Mouse (Mus musculus) A20 (cell line): ENCODE data around the gene Efcab6.

Source experiments
- DNase-seq: peaks from one replicate; pipeline ENCODE4 v3.0.0-alpha.2; 2011; ENCODE audit warnings: low read depth, low spot score

Efcab6 gene

DNA sequence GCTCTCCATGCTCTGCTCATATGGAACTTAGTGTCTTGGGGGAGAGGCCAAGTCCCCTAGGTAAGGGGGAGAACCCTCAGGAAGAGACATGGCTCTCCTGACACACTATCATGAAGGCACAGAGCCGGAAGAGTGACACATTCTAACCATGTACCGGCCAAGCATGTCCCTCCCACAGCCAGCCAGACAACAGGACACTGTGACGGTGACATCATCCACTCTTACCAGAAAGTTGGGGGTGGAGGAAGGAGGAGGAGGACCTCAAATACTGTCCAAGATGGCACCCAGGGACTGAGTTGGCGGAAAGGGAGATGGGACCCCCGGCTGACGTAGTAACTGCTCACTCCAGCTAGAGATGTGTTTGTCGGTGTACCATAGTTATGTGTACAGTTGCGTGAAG lies 181.4 kb downstream of the Efcab6 start:
- DNase-seq: no peak

DNA sequence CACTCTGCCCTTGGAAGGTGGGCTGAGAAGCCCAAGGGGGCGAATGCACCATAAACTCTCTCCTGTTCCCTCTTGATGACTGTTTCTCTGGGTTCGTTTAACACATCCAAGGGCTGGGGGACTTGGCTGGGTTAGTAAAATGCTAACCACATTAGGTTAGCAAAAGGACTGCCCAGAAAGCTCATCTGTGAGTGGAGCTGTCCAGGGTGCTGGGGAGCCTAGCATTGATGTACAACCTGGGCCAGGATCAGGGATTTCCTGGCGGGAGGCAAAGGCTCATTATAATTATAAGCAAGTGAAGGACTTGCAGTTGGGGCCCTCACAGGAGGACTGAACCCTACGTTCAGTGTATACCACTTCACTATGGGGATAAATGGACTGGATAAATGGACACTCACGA lies 185.3 kb downstream of the Efcab6 start:
- DNase-seq: peak; percentile 8

DNA sequence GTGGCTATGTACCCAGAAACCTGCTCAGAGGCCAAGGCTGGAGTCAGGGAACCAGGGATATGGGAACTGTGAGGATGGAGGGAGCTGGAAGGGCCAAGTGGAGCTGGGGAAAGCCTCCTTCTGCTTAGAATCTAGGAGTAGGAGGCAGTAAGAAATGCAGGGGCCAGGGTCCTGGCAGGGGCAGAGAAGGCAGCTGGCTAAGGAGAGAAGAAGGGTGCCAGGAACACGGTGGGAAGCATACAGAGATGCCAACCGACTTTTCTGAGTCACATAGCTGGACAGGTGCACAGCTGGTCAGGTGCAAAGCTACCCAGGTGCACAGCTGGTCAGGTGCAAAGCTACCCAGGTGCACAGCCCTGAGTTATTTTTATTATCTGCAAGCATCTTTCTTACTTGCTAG lies 187.3 kb downstream of the Efcab6 start:
- DNase-seq: no peak

DNA sequence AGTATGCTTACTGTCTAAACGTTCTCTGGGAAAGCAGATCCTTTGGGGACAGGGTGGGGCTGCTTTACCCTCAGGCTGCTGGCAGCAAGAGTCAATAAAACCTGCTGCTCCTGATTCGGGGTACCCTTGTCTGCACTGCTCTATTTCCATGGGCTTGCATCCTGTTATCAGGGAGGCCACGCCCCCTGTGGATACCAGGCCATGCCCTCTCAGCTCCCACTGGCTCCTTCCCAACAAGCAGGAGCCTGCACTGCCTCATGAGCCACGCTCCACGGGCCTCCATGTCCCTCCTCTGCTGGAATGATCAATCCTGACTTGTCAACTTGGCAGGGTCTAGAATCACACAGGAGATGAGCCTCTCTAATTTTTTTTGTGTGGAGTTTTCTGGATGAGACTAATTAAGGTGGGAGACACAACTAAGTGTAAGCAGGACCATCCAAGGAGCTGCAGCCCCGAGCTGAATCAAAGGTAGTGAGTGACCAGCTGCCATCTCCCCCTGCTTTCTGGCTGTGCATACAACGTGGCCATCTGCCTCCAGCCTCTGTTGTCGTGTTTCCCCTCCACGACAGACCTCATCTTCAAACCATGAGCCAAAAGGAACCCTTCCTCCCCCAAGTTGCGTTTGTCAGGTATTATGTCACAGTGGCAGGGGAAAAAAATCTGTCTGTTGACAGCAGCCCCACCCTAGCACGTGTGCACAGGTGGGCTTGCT lies 187.9 kb downstream of the Efcab6 start:
- no peak for DNase-seq

DNA sequence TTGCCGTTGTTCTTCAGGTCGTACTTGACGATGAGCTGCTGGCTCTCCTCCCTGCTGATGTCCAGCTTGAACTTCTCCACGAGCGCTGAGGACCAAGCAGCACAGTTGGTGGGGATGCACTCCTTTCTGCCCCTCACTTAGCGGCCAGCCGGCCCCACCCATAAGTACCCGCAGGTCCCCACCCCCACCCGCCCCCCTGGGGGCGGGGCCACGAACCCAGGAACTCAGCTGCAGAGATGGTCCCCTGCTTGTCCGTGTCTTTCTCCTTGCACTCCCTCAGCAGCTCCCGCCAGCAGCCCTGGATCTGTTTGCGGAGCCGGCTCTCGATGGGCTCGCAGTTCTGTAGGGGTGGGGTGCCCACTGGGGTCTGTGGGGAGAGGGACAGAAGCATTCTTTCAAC lies 194.2 kb downstream of the Efcab6 start:
- no peak for DNase-seq

DNA sequence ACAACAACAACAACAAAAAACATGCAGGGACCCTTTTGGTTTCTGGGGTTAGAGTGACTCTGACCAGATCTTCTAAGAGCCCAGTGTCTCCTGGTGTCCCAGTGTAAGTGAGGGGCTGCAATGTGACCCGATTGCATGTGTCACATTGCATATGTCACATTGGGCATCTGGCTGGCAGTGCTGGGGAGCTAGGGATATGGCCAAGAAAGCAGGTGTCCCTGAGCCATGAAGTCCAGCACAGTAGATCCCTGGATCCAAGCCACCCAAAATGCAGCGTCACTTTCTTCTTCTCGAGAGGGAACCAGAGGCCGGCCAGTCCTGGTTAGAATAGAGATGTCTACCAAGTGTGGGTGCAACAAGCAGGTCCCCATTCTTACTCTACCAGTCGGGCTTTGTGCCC lies 199.6 kb downstream of the Efcab6 start:
- no peak for DNase-seq

DNA sequence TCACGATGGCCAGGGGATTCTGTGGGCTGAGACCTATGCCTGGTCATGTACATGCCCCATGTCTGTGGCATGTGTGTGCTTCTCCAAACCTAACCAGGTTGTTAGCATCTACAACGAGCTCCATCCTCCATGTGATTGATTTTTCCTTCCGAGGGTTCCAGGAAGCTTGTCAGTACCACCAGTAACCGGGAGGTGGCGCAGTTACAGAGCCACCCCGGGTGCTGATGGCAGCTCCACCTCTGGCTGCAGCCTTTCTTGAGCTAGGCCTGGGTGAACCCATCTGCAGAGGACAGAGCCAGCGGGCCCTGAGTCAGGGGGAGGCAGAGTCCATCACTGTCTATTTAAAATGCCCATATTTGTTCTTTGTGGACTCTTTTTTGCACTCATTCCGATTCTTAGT lies 208.1 kb downstream of the Efcab6 start:
- DNase-seq: peak; percentile 44

DNA sequence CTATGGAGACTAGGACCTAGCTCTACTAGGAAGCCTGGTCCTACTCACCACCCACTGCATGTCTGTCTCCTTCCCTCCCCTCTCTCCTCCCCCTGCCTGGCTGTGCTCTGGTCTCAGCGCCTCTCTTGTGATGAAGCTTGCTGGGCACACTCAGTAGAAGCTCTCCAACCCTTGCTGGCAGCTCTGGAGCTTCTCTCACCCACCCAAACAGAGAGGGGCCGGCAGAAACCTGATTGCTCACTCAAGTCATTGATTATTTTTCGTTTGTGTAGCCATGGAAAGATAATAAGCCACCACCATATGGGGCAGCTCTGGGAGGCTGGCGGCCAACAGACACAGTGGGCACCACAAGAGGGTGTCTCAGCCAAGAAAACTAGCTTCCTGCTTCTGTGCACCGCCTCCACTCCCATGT lies 211.8 kb downstream of the Efcab6 start:
- DNase-seq: no peak

DNA sequence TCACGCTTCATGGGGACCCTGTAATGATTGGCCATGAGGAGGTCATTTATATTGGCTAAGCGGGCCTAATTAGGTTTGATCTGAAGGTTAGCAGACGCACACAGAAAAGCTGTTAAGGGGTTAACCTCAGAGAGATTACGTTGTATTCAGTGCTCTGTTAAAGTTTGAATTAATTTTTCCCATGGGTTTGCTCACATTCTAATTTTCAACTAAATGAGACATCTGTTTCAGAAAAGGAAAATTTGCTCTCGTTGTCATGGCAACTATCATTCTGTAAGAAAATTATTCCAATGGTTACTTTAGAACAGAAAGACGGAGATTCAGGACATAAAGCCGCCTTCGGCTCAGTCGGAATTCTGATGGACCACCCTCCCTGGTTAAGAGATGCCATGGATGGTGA lies 217.0 kb downstream of the Efcab6 start:
- no peak for DNase-seq

DNA sequence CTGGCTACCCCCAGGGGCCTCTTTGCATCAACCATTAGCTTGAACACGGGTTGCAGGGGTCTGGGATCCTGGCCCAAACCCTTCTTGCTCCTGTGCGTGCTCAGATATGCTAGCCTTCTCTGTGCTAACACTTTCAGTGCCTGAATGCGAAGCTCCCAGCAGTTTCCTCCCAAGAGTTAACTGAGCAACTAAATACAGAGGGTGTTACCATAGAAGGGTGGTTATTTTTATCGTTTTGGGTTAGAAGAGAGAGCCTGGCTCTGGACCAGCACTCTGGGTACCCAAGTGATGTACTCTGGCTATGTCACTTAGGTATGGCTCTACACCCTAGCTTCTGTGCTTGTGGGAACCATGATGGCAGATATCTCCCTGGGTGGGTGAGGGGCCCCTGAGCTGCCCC lies 217.7 kb downstream of the Efcab6 start:
- DNase-seq: no peak

DNA sequence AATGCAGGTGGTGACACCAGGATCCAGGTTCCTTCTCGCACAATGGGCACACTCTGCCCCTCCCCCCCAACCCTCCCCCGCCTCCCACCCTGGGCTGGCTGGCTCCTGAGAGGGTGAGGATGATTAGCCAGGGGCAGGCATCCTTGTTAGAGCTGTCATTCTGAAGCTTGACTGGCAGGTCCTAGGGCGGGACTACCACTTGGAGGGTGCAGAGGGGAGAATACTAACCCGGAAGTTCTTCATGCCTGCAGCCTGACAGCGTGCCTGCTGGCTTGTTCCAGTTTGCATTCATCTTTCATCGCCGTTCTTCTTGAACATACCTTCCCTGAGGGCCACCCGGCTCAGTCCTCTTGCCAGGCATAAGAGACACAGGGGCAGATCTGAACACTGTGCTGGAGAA lies 218.6 kb downstream of the Efcab6 start:
- no peak for DNase-seq

DNA sequence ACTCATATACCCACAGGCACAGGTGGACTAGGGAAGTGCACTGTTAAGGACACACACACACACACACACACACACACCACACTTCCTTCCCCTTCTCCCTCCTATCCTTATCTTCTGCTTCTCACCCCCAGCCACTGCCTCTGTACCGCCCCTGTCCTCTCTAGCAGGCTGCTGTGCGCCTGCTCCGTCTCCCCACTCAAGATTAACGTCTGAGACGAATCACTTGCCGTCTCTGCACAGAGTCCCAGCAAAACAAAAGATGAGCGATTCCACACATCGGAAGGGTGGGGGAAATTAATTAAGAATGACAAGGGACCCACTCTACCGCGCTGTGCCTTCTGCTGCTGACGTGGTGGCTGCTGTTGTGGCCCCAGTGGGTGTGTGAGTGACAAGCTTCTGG lies 219.4 kb downstream of the Efcab6 start:
- no peak for DNase-seq

DNA sequence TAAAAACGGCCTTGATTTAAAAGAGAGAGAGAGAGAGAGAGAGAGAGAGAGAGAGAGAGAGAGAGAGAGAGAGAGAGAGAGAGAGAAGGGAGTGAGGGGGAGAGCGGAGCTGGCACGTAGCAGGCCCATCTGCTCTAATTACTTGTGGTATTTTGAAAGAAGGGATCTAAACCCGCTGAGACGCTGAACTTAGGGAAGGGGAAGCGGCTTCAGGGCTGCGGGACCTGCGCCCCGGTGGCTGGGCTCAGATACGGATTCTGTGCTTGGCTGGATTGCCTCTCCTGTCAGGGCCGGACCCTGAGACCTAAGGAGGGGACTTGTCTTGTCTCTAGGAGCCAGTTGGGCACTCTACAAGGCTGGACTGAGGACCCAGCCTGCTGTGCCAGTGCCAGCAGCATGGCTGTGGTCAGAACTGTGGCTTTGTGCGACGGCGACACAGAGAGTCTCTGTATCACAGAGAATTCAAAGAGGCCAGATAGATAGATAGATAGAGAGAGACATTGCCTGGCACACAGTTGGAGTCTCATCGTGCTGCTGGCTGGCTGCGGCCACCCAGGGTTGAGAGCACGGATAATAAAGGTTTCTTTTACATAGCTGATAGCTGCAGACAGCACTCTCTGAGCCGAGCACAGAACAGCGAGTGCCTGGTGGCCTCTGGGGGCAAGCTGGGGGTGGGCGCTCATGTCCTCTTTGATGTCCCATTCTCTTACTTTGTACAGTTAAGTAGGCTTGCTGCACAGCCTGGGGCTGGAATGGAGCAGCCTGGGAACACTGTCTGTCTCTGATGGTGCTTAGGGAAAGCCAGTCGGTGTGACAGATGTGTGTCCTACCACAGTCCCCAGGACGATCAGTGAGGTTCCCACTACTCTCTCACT lies 222.0 kb downstream of the Efcab6 start:
- DNase-seq: no peak

DNA sequence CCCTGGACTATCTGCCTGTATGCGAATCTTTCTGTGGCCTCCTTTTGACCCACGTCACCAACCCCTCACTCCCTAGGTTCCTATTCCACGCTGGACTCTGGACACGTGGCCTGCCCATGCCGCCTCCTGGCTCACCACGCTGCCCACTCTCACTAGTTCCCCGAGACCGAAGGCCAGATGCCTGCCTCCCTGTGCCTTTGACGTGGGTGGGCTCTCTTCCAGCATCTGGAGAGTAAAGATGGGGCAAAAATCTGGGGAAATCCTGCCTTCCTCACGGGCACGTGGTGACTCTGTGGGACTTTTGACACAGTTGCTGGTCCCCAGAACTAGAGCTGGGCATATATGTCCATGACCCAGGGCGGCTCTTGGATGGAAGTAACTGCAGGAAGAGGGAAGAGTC lies 222.8 kb downstream of the Efcab6 start:
- no peak for DNase-seq

DNA sequence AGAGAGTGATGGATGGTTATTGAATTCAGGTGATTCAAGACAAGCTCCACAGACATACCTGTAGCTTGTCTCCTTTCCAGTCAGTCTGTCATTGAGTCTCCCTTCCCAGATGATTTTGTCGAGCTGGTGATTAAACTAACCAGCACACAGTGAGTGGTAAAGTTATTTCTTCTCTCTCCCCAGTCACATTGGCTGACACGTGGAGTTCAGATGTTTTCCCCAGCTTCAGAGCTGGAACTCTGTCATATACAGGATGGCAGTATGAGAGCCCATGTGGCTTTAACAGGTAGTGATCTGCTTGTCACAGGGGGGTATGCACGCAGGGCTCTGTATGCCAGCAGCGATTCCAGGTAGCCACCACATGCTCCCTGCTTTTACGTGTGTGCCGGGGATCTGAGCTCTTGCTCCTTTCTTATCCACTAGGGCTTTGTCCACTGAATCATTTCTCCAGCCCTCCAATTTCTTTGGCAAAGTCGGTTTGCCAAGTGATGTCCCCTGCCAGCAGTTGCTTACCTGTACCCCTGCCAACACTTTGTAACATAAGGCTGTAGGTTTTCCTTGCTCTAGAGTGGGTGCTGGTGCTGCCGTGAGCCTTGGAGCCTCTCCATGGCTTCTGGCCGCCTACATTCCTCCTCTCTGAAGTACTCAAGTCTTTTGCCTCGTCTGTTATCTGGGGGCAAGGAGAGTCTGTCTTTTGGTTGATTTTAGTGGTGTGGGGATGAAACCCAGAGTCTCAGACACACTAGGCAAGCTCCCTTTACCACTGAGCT lies 224.0 kb downstream of the Efcab6 start:
- no peak for DNase-seq

DNA sequence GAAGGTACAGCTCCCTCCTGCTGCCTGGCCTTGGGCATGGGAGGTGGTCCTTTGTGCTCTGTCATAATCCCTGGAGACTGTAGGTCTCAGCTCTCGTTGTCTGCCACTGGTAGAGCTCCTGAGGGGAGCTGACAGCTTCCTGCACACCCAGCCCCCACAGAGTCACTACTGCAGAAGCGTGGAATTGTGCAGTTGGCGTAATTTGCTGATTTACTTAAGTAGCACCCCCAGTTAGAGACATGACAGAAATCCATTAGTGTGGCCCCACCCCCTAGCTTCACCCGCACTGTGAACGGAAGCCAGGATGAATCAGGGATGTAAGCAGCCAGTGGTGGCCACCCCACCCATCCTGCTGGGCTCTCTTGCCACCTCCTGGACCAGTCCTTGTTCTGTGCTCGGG lies 232.9 kb downstream of the Efcab6 start:
- DNase-seq: no peak

DNA sequence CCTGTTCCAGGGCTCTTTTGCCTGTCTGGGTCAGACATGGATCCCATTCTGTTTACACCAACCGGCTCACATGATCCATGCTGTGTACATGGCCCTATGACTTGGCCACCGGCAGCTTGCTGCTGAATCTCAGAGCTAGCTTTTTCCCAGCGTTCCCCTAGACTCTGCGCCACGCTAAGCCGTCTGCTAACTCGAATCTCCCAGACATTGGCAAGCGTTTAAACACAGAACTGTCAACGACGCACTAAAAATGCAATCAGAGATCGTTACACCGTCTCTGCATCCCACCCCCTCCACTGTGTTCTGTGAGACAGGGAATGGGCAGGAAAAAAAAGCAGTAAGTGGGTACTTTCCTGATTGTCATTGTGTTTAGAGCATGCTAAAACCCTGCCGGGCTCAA lies 236.0 kb downstream of the Efcab6 start:
- no peak for DNase-seq

DNA sequence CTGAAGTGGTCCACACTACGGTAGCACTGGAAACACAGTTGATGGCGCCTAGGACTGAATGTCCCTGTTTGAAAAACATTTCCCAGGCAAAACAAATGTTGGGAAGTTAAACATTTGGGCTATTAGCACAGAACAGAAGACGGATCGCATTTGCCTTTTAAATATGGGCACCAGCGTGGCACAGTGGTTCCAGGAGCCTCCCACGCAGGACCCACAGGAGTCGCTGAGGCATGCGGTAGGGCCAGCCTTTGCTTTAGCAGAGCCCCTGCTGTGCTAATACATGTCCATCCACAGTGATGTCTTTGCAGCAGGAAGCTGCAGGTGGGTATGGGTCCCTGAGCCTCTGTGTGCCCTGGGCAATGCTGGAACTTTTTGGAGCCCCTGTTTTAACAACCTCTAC lies 237.2 kb downstream of the Efcab6 start:
- no peak for DNase-seq
